Mouse (Mus musculus): Measurements from ENCODE around the gene Zfp217. TPM values are rescaled to one million over a fixed set of nuclear protein-coding genes. Genes with fewer than 3 reads are reported as not detected.

The Zfp217 gene
- polyA plus RNA-seq, 1 experiment from 2014 or later, result 5.7 TPM

GRCm38 (mm10) chr2:170120139-170121027 is 27.5 kb downstream of the Zfp217 start:
- H3K4me1 ChIP-seq (ENCODE audit: control insufficient read depth, low read depth, low read length), result peaks cover 26% of the 10 kb centered on the region
- H3K4me2 ChIP-seq (ENCODE audit: low read depth, low read length), result no peak overlapping the region
- no peak for ATAC-seq (ENCODE audit: low read depth)
- no peaks in the 10 kb centered on the region for H3K9me3 ChIP-seq (replicated peaks; ENCODE audit: control insufficient read depth, low read length)
- no peaks in the 10 kb centered on the region for H3K27me3 ChIP-seq (ENCODE audit: control insufficient read depth, insufficient read depth, low read depth, low read length)
- H3K4me3 ChIP-seq (ENCODE audit: low read depth, low read length), result no peak overlapping the region
- H3K9ac ChIP-seq (ENCODE audit: low read depth, low read length), result no peak overlapping the region
- H3K27ac ChIP-seq (ENCODE audit: low read length), result no peak overlapping the region
- WGBS (ENCODE audit: insufficient replicate concordance), result 78% methylated on average over 19 of the region's 19 CpGs
- peaks cover 41% of the 10 kb centered on the region for H3K36me3 ChIP-seq (ENCODE audit: control insufficient read depth, insufficient read depth)

- H3K36me3 ChIP-seq (ENCODE audit: control insufficient read depth, insufficient read depth), result peaks cover 66% of the 10 kb centered on the region
- peaks cover 19% of the 10 kb centered on the region for H3K4me1 ChIP-seq (ENCODE audit: control insufficient read depth, low read depth, low read length)
- no peak overlapping the region for H3K4me2 ChIP-seq (ENCODE audit: low read depth, low read length)
- 16% methylated on average over 4 of the region's 4 CpGs for WGBS (ENCODE audit: insufficient replicate concordance)
- ATAC-seq (ENCODE audit: low read depth), result peak; percentile 46
- H3K4me3 ChIP-seq (ENCODE audit: low read depth, low read length), result no peak overlapping the region
- no peaks in the 10 kb centered on the region for H3K9me3 ChIP-seq (replicated peaks; ENCODE audit: control insufficient read depth, low read length)
- H3K27me3 ChIP-seq (ENCODE audit: control insufficient read depth, insufficient read depth, low read depth, low read length), result no peaks in the 10 kb centered on the region
- H3K27ac ChIP-seq (ENCODE audit: low read length), result 0 out of 2 replicates have a peak overlapping the region, but pooled peaks have one; percentile 25
- H3K9ac ChIP-seq (ENCODE audit: low read depth, low read length), result no peak overlapping the region
These were observed 31.1 kb downstream of the Zfp217 start for GRCm38 (mm10) chr2:170116704-170117281.

GRCm38 (mm10) chr2:170110306-170110705 is 37.6 kb downstream of the Zfp217 start:
- Histone ChIP-seq H3K4me1 (ENCODE audit: control insufficient read depth, low read depth, low read length) (no peaks in the 10 kb centered on the region; the same call in 1 of the 2 replicates), H3K9ac (ENCODE audit: low read depth, low read length) (no peak overlapping the region), H3K36me3 (ENCODE audit: control insufficient read depth, insufficient read depth) (peaks cover 57% of the 10 kb centered on the region), H3K9me3 (replicated peaks; ENCODE audit: control insufficient read depth, low read length) (no peaks in the 10 kb centered on the region), H3K27ac (ENCODE audit: low read length) (no peak overlapping the region), H3K27me3 (ENCODE audit: control insufficient read depth, insufficient read depth, low read depth, low read length) (no peaks in the 10 kb centered on the region), H3K4me2 (ENCODE audit: low read depth, low read length) (no peak overlapping the region), H3K4me3 (ENCODE audit: low read depth, low read length) (no peak overlapping the region)
- 73% methylated on average over 8 of the region's 8 CpGs for WGBS (ENCODE audit: insufficient replicate concordance)
- no peak for ATAC-seq (ENCODE audit: low read depth)

DNA sequence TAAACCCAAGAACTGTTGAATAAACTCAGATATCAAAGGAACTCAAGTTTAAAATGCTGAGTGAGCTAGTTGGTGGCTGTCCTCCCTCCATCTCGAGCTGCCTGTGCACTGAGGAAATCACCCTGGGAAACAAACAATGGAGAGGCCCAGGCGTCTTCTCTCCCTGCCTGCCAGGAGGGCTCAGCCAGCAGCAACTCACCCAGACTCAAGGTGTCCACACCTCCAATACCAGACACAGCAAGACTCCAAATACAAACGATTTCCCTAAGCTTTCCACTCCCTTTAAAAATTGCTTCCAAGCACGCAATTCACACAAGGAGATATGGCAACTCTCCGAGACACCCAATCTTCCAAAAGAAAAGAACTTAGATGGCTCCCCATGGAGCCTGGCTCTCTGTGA is 38.4 kb downstream of the Zfp217 start:
- Histone ChIP-seq H3K9me3 (replicated peaks; ENCODE audit: control insufficient read depth, low read length) (no peaks in the 10 kb centered on the region), H3K4me2 (ENCODE audit: low read depth, low read length) (no peak overlapping the region), H3K36me3 (ENCODE audit: control insufficient read depth, insufficient read depth) (peaks cover 49% of the 10 kb centered on the region), H3K27ac (ENCODE audit: low read length) (no peak overlapping the region), H3K9ac (ENCODE audit: low read depth, low read length) (no peak overlapping the region), H3K27me3 (ENCODE audit: control insufficient read depth, insufficient read depth, low read depth, low read length) (no peaks in the 10 kb centered on the region), H3K4me3 (ENCODE audit: low read depth, low read length) (no peak overlapping the region), H3K4me1 (ENCODE audit: control insufficient read depth, low read depth, low read length) (no peaks in the 10 kb centered on the region; the same call in 1 of the 2 replicates)
- 71% methylated on average over 5 of the region's 5 CpGs for WGBS (ENCODE audit: insufficient replicate concordance)
- ATAC-seq (ENCODE audit: low read depth), result no peak

DNA sequence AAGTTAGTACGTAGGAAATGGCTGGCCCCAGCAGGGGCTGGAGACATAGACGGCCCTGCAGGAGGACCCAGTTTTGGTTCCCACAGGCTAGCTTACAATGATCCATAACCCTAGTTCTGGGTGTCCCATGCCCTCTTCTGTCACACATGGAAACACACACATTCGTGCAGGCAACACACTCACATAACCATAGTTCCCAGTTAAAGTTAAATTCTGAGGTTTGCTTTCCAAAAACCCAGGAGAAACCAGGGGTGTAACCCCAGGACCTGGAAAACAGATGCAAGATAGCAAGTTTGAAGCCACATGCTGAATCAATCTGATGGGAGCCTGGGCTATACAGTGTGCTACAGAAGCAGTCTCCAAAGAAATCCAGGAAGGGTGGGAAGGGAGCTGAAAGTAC is 40.1 kb downstream of the Zfp217 start:
- WGBS (ENCODE audit: insufficient replicate concordance), result 53% methylated on average over 3 of the region's 3 CpGs
- ATAC-seq (ENCODE audit: low read depth), result no peak
- Histone ChIP-seq H3K27me3 (ENCODE audit: control insufficient read depth, insufficient read depth, low read depth, low read length) (no peaks in the 10 kb centered on the region), H3K9me3 (replicated peaks; ENCODE audit: control insufficient read depth, low read length) (no peaks in the 10 kb centered on the region), H3K27ac (ENCODE audit: low read length) (no peak overlapping the region), H3K36me3 (ENCODE audit: control insufficient read depth, insufficient read depth) (peaks cover 32% of the 10 kb centered on the region), H3K9ac (ENCODE audit: low read depth, low read length) (no peak overlapping the region), H3K4me2 (ENCODE audit: low read depth, low read length) (no peak overlapping the region), H3K4me3 (ENCODE audit: low read depth, low read length) (no peak overlapping the region), H3K4me1 (ENCODE audit: control insufficient read depth, low read depth, low read length) (no peaks in the 10 kb centered on the region; the same call in 1 of the 2 replicates)

- peaks cover 21% of the 10 kb centered on the region for H3K36me3 ChIP-seq (ENCODE audit: control insufficient read depth, insufficient read depth)
- WGBS (ENCODE audit: insufficient replicate concordance), result 77% methylated on average over 9 of the region's 9 CpGs
- ATAC-seq (ENCODE audit: low read depth), result no peak
These were observed 41.9 kb downstream of the Zfp217 start for GRCm38 (mm10) chr2:170106000-170106399.

DNA sequence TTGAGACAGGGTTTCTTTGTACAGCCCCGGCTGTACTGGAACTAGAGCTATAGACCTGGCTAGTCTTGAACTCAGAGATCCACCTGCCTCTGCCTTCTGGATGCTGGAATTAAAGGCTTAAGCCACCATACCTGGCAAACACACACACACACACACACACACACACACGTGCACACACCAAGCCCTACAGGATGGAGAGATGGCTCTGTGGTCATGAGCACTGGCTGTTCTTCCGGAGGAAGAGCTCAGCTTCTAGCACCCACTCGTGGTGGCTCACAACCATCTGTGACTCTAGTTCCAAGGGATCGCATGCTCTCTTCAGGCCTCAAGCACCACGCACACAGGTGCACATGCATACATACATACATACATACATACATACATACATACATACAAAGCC is 43.5 kb downstream of the Zfp217 start:
- ATAC-seq (ENCODE audit: low read depth), result no peak

More at GRCm38 (mm10) chr2:170106000-170106399, 41.9 kb downstream of the Zfp217 start:
- no peak overlapping the region for H3K27ac ChIP-seq (ENCODE audit: low read length)
- no peak overlapping the region for H3K4me2 ChIP-seq (ENCODE audit: low read depth, low read length)
- no peaks in the 10 kb centered on the region for H3K27me3 ChIP-seq (ENCODE audit: control insufficient read depth, insufficient read depth, low read depth, low read length)
- no peaks in the 10 kb centered on the region; the same call in 1 of the 2 replicates for H3K4me1 ChIP-seq (ENCODE audit: control insufficient read depth, low read depth, low read length)
- no peaks in the 10 kb centered on the region for H3K9me3 ChIP-seq (replicated peaks; ENCODE audit: control insufficient read depth, low read length)
- no peak overlapping the region for H3K4me3 ChIP-seq (ENCODE audit: low read depth, low read length)
- H3K9ac ChIP-seq (ENCODE audit: low read depth, low read length), result no peak overlapping the region

GRCm38 (mm10) chr2:170103852-170104251 is 44.1 kb downstream of the Zfp217 start:
- H3K27me3 ChIP-seq (ENCODE audit: control insufficient read depth, insufficient read depth, low read depth, low read length), result no peaks in the 10 kb centered on the region
- no peak overlapping the region for H3K27ac ChIP-seq (ENCODE audit: low read length)
- 0 out of 2 replicates have a peak, but pooled peaks have one; percentile 14 for ATAC-seq (ENCODE audit: low read depth)
- 38% methylated on average over 9 of the region's 9 CpGs for WGBS (ENCODE audit: insufficient replicate concordance)
- H3K4me2 ChIP-seq (ENCODE audit: low read depth, low read length), result no peak overlapping the region
- H3K4me1 ChIP-seq (ENCODE audit: control insufficient read depth, low read depth, low read length), result no peaks in the 10 kb centered on the region; the same call in 1 of the 2 replicates
- H3K4me3 ChIP-seq (ENCODE audit: low read depth, low read length), result no peak overlapping the region
- H3K9ac ChIP-seq (ENCODE audit: low read depth, low read length), result no peak overlapping the region
- no peaks in the 10 kb centered on the region for H3K9me3 ChIP-seq (replicated peaks; ENCODE audit: control insufficient read depth, low read length)
- H3K36me3 ChIP-seq (ENCODE audit: control insufficient read depth, insufficient read depth), result peaks cover 3% of the 10 kb centered on the region; the same call in 1 of the 2 replicates

More for the DNA sequence above, 43.5 kb downstream of the Zfp217 start:
- no peak overlapping the region for H3K4me2 ChIP-seq (ENCODE audit: low read depth, low read length)
- no peak overlapping the region for H3K4me3 ChIP-seq (ENCODE audit: low read depth, low read length)
- no peaks in the 10 kb centered on the region for H3K9me3 ChIP-seq (replicated peaks; ENCODE audit: control insufficient read depth, low read length)
- 71% methylated on average over 6 of the region's 6 CpGs for WGBS (ENCODE audit: insufficient replicate concordance)
- no peak overlapping the region for H3K27ac ChIP-seq (ENCODE audit: low read length)
- no peaks in the 10 kb centered on the region for H3K27me3 ChIP-seq (ENCODE audit: control insufficient read depth, insufficient read depth, low read depth, low read length)
- no peaks in the 10 kb centered on the region; the same call in 1 of the 2 replicates for H3K4me1 ChIP-seq (ENCODE audit: control insufficient read depth, low read depth, low read length)
- H3K36me3 ChIP-seq (ENCODE audit: control insufficient read depth, insufficient read depth), result peaks cover 5% of the 10 kb centered on the region; the same call in 1 of the 2 replicates
- H3K9ac ChIP-seq (ENCODE audit: low read depth, low read length), result no peak overlapping the region

DNA sequence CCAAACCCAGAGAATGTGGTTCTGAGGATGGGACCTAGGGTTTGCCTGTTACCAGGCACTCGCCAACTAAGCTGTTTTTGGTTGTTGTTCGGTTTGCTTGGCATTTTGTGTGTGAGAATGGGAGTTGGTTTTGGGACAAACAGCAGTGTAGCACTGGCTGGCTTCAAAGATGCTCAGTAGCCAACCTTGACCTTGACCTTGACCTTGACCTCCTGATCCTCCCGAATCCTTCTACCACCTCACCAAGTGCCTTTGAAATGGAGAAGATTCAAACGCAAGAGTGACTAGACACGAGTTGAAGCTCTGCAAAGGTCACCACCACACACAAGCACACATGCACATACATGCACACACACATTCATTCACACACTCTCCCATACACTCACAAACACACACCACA is 44.6 kb downstream of the Zfp217 start:
- ATAC-seq (ENCODE audit: low read depth), result no peak
- H3K27ac ChIP-seq (ENCODE audit: low read length), result no peak overlapping the region
- WGBS (ENCODE audit: insufficient replicate concordance), result 59% methylated on average over 5 of the region's 5 CpGs
- no peaks in the 10 kb centered on the region for H3K9me3 ChIP-seq (replicated peaks; ENCODE audit: control insufficient read depth, low read length)
- H3K4me2 ChIP-seq (ENCODE audit: low read depth, low read length), result no peak overlapping the region
- no peaks in the 10 kb centered on the region; the same call in 1 of the 2 replicates for H3K4me1 ChIP-seq (ENCODE audit: control insufficient read depth, low read depth, low read length)
- no peaks in the 10 kb centered on the region for H3K27me3 ChIP-seq (ENCODE audit: control insufficient read depth, insufficient read depth, low read depth, low read length)
- no peak overlapping the region for H3K9ac ChIP-seq (ENCODE audit: low read depth, low read length)
- no peak overlapping the region for H3K4me3 ChIP-seq (ENCODE audit: low read depth, low read length)
- H3K36me3 ChIP-seq (ENCODE audit: control insufficient read depth, insufficient read depth), result peaks cover 3% of the 10 kb centered on the region; the same call in 1 of the 2 replicates
